Mouse (Mus musculus) thymus, postnatal 10 days (tissue): Measurements from ENCODE around the gene AW011738.
A peak's percentile ranks its signal among the peaks of the same experiment; 100 is the strongest.

ENCODE experiments used
- DNase-seq, 2 experiments: peaks; one replicate each; pipeline ENCODE4 v3.0.0; 2021; ENCODE audit warnings: low spot score in 2 of 2

AW011738 gene

GRCm38 (mm10) chr4:156197829-156198205 is 5.3 kb upstream of the AW011738 start:
- DNase-seq, result peak; percentile 49 to 64

- DNase-seq, result peak in 1 of 2 experiments; percentile 28
Observed at GRCm38 (mm10) chr4:156200623-156201475, 2.3 kb upstream of the AW011738 start, which contains the start of gene Isg15. Gene Isg15, minus strand, starts transcription at chr4:156200818.

- DNase-seq, result no peak
Observed at GRCm38 (mm10) chr4:156202462-156202893, 626 bp upstream of the AW011738 start.

GRCm38 (mm10) chr4:156203413-156204131 is 468 bp downstream of the AW011738 start:
- DNase-seq, result peak; percentile 10 to 20

DNA sequence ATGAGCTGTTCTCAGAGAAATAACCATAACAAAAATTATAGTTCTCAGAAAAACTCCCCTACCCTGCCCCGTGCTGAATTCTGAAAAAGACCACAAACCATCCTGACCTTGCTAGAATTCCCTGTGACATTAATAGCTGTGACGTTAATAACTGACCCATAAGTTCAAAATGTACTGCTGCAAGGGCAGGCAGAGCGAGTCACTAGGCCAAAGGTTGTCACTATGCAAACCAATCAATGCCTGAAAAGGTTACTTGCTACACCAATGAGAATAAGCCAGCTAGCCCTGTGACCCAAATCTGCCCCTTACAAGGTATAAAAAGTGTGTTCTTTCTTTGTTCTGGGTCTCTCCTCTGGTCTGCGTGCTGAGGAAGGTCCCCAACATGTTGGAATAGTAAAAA is 5.8 kb downstream of the AW011738 start:
- DNase-seq, result no peak

DNA sequence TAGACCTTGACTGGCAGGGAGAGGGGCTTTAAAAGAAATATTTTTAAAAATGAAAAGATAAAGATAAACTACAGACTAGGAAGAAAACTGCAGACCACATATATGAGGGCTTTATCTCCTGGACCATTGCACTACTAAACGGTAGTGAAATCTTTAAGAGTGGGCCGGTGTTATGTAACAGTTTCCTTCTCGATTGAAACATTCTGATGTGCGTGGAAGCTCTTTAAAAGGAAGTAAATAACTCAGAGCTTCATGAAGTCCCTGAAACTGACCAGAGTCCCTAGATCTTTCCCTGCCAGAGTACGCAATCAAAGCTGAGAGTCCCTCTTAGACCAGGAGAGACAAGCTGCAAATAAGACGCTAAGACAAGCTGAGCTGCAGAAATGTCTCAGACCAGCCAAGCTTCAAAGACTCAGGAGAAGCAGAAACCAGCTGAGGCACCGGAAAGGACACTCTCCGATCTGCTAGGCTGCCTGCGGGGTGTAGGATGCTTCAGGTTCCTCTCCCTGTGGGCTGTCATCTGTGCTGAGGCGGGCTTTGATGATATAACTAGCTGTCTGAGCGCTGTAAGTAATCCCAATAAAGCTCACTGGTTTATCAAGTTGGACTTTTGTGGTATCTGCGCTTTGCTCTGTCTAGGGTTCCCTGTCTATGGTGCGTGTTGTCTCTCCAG is 7.0 kb downstream of the AW011738 start:
- DNase-seq, result no peak

DNA sequence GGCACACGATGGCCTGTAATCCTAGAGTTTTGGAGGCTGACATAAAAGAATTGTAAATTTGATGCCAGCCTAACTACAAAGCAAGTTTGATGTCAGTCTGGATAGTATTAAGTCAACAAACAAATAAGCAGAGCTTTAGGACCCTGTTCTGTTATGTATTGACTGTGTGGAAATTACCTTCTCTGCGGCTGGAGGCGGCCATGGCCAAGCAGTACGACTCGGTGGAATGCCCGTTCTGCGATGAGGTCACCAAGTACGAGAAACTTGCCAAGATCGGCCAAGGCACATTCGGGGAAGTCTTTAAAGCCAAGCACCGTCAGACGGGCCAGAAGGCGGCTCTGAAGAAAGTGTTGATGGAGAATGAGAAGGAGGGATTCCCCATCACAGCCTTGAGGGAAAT is 10.0 kb downstream of the AW011738 start:
- DNase-seq, result no peak

GRCm38 (mm10) chr4:156215649-156216048 is 12.5 kb downstream of the AW011738 start, which contains the start of gene Perm1:
Gene Perm1, plus strand, starts transcription at chr4:156215868.
- DNase-seq, result no peak

DNA sequence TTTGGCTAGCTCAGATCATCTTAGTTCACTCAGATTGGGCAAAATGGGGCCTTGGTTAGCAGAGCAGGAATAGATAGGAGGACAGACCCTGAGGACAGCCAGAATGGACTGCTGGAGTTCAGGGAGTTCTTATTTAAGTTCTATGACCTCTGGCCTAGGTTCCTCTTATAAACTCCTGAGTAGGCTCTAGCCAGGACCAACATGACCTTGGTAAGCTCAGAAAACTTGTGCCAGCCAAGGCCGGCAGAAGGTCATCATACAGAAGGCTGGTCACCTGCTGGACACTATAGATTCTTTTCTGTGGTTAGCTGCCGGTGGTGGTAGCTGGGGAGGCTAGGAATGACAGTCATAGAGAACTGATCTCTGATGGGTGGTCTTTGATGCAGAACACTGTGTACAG is 13.1 kb downstream of the AW011738 start:
- DNase-seq, result no peak

DNA sequence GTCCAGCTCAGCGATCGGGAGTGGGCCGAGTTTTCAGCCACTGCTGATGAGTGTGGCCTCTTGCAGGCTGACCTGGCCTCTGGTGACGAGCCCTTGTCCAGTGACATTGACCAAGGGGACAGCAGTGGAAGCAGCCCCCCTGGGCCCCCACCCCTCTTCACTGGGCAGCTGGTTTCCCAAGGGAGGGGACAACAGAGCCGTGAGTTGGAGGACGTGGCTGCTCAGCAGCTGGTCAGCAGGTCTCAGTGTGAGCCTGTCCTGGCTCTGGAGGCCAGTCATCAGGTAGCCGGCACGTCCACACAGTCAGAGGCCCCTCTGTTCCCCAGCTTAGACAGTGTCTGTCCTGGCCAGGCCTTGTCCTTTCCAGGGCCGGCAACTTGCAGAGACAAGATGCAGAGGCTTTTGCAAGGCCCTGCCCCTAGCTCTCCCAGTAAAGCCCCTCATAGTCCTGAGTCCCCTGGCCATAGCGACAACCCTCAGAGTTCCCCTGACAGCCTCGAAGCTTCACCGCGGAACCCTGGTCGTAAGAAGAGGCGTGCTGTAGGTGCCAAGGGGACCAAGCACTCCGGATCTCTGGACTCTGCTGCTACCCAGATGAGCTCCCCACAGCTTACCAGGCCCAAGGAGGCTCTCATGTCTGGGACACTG is 14.0 kb downstream of the AW011738 start:
- no peak for DNase-seq

GRCm38 (mm10) chr4:156217838-156218237 is 14.7 kb downstream of the AW011738 start:
- no peak for DNase-seq

GRCm38 (mm10) chr4:156219936-156220335 is 16.8 kb downstream of the AW011738 start:
- no peak for DNase-seq

GRCm38 (mm10) chr4:156224276-156224675 is 21.2 kb downstream of the AW011738 start:
- no peak for DNase-seq

- no peak for DNase-seq
Observed at GRCm38 (mm10) chr4:156227752-156228392, 24.8 kb downstream of the AW011738 start.

- no peak for DNase-seq
Observed at GRCm38 (mm10) chr4:156228393-156229024, 25.4 kb downstream of the AW011738 start.

GRCm38 (mm10) chr4:156234021-156234501 is 31.0 kb downstream of the AW011738 start:
- peak in 1 of 2 experiments; percentile 32 for DNase-seq

DNA sequence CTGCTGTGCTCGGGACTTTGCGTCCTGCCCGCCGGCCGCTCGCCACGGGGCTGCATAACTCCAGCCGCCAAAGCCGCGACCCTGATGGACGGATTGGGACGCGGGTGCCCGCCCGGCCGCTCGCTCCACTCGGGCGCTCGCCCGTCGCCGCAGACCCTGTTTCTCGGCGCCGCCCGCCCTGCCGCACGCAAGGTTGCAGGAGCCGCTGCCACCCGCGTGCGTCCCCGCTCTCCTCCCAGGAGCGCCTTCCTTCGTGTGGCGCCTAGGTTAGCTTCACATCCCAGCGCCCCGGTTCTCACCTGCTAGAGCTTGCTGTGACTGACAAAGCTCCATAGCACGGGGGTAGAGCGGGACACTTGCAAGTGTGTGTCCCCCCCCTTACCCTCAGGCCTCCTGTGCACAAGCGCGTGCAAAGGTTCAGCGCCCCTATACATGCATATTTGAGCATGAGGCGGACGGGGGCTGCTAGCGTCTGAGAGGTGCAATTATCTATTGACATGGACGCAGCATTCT is 31.7 kb downstream of the AW011738 start, which contains the start of gene Plekhn1:
TSS of gene Plekhn1 (minus strand) at position 157 of the 513 bp plus-strand sequence.
- peak; percentile 55 to 67 for DNase-seq

DNA sequence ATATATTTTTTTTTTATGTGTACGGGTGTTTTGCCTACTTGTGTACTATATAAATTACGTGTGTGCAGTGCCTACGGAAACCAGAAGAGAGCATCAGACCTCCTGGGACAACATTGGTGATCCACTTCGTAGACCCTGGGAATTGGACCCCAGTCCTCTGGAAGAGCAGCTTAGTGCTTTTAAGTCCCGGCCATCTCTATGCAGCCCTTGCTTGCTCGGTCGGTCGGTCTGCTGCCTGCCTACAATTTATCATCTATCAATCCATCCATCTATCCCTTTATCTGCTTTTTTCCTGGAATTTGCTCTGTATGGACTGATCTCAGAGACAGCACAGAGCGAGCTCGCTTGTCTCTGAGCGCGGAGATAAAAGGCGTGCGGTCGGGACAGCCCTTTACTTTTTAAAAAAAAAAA is 32.3 kb downstream of the AW011738 start:
- no peak for DNase-seq

DNA sequence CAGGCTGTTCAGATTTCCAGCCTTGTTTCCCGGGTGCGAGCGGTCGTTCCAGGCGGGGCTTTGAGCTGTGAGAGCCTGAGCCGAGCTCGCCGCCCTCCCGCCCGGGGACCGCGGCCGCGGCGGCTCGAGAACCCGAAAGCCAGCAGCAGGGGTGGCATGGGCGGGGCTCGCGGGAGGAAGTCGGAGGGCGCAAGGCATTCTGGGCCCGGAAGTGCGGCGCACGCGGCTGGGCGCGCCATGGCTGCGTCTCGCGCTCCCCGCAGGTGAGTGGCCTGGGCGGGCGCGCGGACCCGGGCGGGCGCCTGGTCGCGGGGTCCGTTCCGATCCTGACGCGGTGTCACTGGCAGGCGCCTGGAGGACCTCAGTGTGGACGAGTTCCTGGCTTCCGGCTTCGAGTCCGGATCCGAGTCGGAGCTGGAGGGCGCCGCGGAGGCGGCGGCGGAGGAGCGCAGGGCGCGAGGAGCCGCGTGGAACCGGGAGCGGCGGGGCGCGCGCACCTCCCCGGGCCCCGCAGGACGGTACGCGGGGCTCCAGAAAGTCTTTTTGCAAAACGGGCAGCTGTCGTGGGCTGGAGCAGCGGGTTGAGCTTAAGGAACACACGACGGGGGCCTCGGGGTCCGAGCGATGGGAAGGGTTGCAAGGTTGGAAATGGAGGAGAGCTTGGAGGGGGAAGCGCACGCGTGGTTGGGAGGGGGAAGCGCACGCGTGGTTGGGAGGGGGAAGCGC is 32.9 kb downstream of the AW011738 start, which contains the start of gene Noc2l:
TSS of gene Noc2l (plus strand) at position 203 of the 726 bp plus-strand sequence.
- peak; percentile 83 to 90 for DNase-seq
